ENCODE assay signal across 9 mouse cellular contexts in the genomic region with DNA sequence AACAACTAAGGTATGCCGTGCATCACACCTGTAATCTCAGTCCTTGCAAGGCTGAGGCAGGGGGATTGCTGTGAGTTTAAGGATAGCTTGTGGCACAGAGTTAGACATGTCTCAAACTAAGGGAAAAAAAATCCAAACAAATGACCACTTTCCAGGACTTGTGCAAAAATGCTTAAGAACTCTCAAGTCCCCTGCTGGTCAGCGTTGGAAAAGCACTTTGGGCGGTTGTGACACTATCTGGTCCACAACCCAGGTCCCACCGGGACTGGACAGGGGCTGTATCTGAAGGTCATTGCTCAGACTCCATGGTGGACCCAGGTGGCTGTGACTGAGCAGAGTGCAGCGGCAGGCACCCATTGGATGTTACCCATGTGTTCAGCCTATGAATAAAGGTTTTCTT. TPM values are rescaled to one million over a fixed set of nuclear protein-coding genes. Genes with fewer than 3 reads are reported as not detected.
DNase-seq lines count a peak whose midpoint lies in the region; ATAC-seq lines count a peak whose summit lies in the region.
"Had no signal": no experiment of that assay in that cellular context is flagged by ENCODE, and none has a peak within 500 bp of the region (broad histone marks: within the 10 kb centered on the region; RNA-seq: fewer than 3 reads in every experiment).

No protein-coding gene starts in this region.

- H3K4me3 ChIP-seq in hindbrain, embryonic 10.5 days, result no peak overlapping the region
- no peak overlapping the region for H3K4me3 ChIP-seq in hindbrain, embryonic 12.5 days
- H3K4me3 ChIP-seq in limb, embryonic 10.5 days, result no peak overlapping the region
- H3K4me3 ChIP-seq: limb, embryonic 13.5 days had no signal

- peaks cover 24% of the 10 kb centered on the region for H3K4me1 ChIP-seq in hindbrain, embryonic 10.5 days (replicated peaks)
- peaks cover 19% of the 10 kb centered on the region for H3K4me1 ChIP-seq in hindbrain, embryonic 12.5 days
- H3K4me1 ChIP-seq in limb, embryonic 10.5 days, result peaks cover 36% of the 10 kb centered on the region

- DNase-seq in hindbrain, embryonic 10.5 days (ENCODE audit: low spot score), result peak; percentile 44
- peak; percentile 42 for DNase-seq in thymus, postnatal 4 days
- DNase-seq in thymus, postnatal 10 days (ENCODE audit: low spot score in 2 of 2), result no peak
- DNase-seq in limb, embryonic 10.5 days (ENCODE audit: low spot score), result peak; percentile 63
- peak; percentile 73 for DNase-seq in testis, postnatal 10 days (ENCODE audit: low spot score)
- DNase-seq in adrenal gland, adult 2 months, result no peak

- H3K36me3 ChIP-seq in hindbrain, embryonic 10.5 days, result no peaks in the 10 kb centered on the region
- H3K36me3 ChIP-seq in hindbrain, embryonic 12.5 days, result no peaks in the 10 kb centered on the region
- no peaks in the 10 kb centered on the region for H3K36me3 ChIP-seq in limb, embryonic 10.5 days
- H3K36me3 ChIP-seq: limb, embryonic 13.5 days had no signal

- H3K9ac ChIP-seq in hindbrain, embryonic 12.5 days, result no peak overlapping the region
- H3K9ac ChIP-seq: limb, embryonic 13.5 days had no signal

- 35% methylated on average over 5 of the region's 5 CpGs for WGBS in hindbrain, embryonic 10.5 days
- WGBS in hindbrain, embryonic 12.5 days, result 36% methylated on average over 5 of the region's 5 CpGs
- 34% methylated on average over 5 of the region's 5 CpGs for WGBS in limb, embryonic 10.5 days

- ATAC-seq in hindbrain, embryonic 12.5 days (ENCODE audit: low FRiP score), result no peak
- ATAC-seq in monocyte, adult 5-6 weeks (replicated peaks; ENCODE audit: insufficient number of reproducible peaks, low FRiP score, low TSS enrichment, poor library complexity, severe bottlenecking), result no peak

- no peaks in the 10 kb centered on the region for H3K9me3 ChIP-seq in hindbrain, embryonic 10.5 days
- no peaks in the 10 kb centered on the region for H3K9me3 ChIP-seq in hindbrain, embryonic 12.5 days (replicated peaks)
- H3K9me3 ChIP-seq in limb, embryonic 10.5 days (replicated peaks), result no peaks in the 10 kb centered on the region
- H3K9me3 ChIP-seq: limb, embryonic 13.5 days had no signal

- no peak overlapping the region for H3K27ac ChIP-seq in hindbrain, embryonic 10.5 days
- H3K27ac ChIP-seq in hindbrain, embryonic 12.5 days, result no peak overlapping the region
- H3K27ac ChIP-seq in limb, embryonic 10.5 days, result no peak overlapping the region
- H3K27ac ChIP-seq: limb, embryonic 13.5 days had no signal

- peaks cover 91% of the 10 kb centered on the region for H3K27me3 ChIP-seq in hindbrain, embryonic 10.5 days (ENCODE audit: insufficient read depth, poor library complexity, severe bottlenecking)
- peaks cover 82% of the 10 kb centered on the region for H3K27me3 ChIP-seq in hindbrain, embryonic 12.5 days
- H3K27me3 ChIP-seq in limb, embryonic 10.5 days (ENCODE audit: low read depth, poor library complexity, severe bottlenecking), result peaks cover 97% of the 10 kb centered on the region

- no peak overlapping the region for H3K4me2 ChIP-seq in hindbrain, embryonic 12.5 days (replicated peaks)
- H3K4me2 ChIP-seq: limb, embryonic 13.5 days had no signal

RNA-seq across cellular contexts. Expression of gene Foxl1, which starts 2.8 kb away (rescaled TPM):
- polyA plus RNA-seq in hindbrain, embryonic 10.5 days (2016; fragmentation: Nextera tagmentation; extraction: Ambion mirVana), result 1.6 and 3.5 TPM in 2 replicates
- polyA plus RNA-seq in hindbrain, embryonic 12.5 days (2016; fragmentation: Nextera tagmentation; extraction: Ambion mirVana), result 1.8 and 2.2 TPM in 2 replicates
- 0.13 and 0.15 TPM in 2 replicates for polyA plus RNA-seq in limb, embryonic 10.5 days (2016; fragmentation: Nextera tagmentation; extraction: Ambion mirVana)
- 0.29 TPM in 1 of 3 replicates, not detected in the others for total RNA-seq in monocyte, adult 5-6 weeks (2017)
- total RNA-seq in adrenal gland, adult 2 months (2021), result under 1 TPM; 0.09 to 0.38 TPM
- 0.62 and 0.66 TPM in 2 replicates for polyA plus RNA-seq in adrenal gland, adult 2 months (2012; rRNA removed)

RNA-seq across cellular contexts. Expression of gene Foxc2, which starts 14.6 kb away (rescaled TPM):
- 7.0 and 13.7 TPM in 2 replicates for polyA plus RNA-seq in hindbrain, embryonic 10.5 days (2016; fragmentation: Nextera tagmentation; extraction: Ambion mirVana)
- 22.7 and 25.4 TPM in 2 replicates for polyA plus RNA-seq in hindbrain, embryonic 12.5 days (2016; fragmentation: Nextera tagmentation; extraction: Ambion mirVana)
- 2.3 and 3.3 TPM in 2 replicates for polyA plus RNA-seq in limb, embryonic 10.5 days (2016; fragmentation: Nextera tagmentation; extraction: Ambion mirVana)
- total RNA-seq in monocyte, adult 5-6 weeks (2017), result not detected in 3 replicates
- total RNA-seq in adrenal gland, adult 2 months (2021), result 1 to 10 TPM; 3.3 to 6.3 TPM
- 14.4 and 15.2 TPM in 2 replicates for polyA plus RNA-seq in adrenal gland, adult 2 months (2012; rRNA removed)

RNA-seq across cellular contexts. Expression of gene Mthfsd, which starts 22.3 kb away (rescaled TPM):
- 60.5 and 68.2 TPM in 2 replicates for polyA plus RNA-seq in hindbrain, embryonic 10.5 days (2016; fragmentation: Nextera tagmentation; extraction: Ambion mirVana)
- 60.0 and 69.3 TPM in 2 replicates for polyA plus RNA-seq in hindbrain, embryonic 12.5 days (2016; fragmentation: Nextera tagmentation; extraction: Ambion mirVana)
- 58.5 and 67.6 TPM in 2 replicates for polyA plus RNA-seq in limb, embryonic 10.5 days (2016; fragmentation: Nextera tagmentation; extraction: Ambion mirVana)
- 11.7 to 18.2 TPM (median 13.1 TPM) in 3 replicates for total RNA-seq in monocyte, adult 5-6 weeks (2017)
- total RNA-seq in adrenal gland, adult 2 months (2021), result 10 to 100 TPM; 31.8 to 35.6 TPM
- 62.7 and 65.6 TPM in 2 replicates for polyA plus RNA-seq in adrenal gland, adult 2 months (2012; rRNA removed)

RNA-seq across cellular contexts. Expression of gene Foxf1, which starts 46.3 kb away (rescaled TPM):
- 3.9 and 4.9 TPM in 2 replicates for polyA plus RNA-seq in hindbrain, embryonic 10.5 days (2016; fragmentation: Nextera tagmentation; extraction: Ambion mirVana)
- 2.0 and 3.2 TPM in 2 replicates for polyA plus RNA-seq in hindbrain, embryonic 12.5 days (2016; fragmentation: Nextera tagmentation; extraction: Ambion mirVana)
- polyA plus RNA-seq in limb, embryonic 10.5 days (2016; fragmentation: Nextera tagmentation; extraction: Ambion mirVana), result 0.48 and 4.4 TPM in 2 replicates
- 0.53 TPM in 1 of 3 replicates, not detected in the others for total RNA-seq in monocyte, adult 5-6 weeks (2017)
- under 1 TPM; 0.52 to 0.73 TPM for total RNA-seq in adrenal gland, adult 2 months (2021)
- 0.92 and 2.3 TPM in 2 replicates for polyA plus RNA-seq in adrenal gland, adult 2 months (2012; rRNA removed)

Comparison
In these comparisons a context has a peak if more than half of its experiments do, and no peak if none do; other contexts are left out.
1. DNase-seq: peak in hindbrain, embryonic 10.5 days (single experiment), thymus, postnatal 4 days (single experiment), limb, embryonic 10.5 days (single experiment) and testis, postnatal 10 days (single experiment); none in thymus, postnatal 10 days (0 of 2) and adrenal gland, adult 2 months (single experiment).